Mouse (Mus musculus) midbrain, embryonic 13.5 days (tissue): Measurements from ENCODE around the gene Tex13c2. TPM values are rescaled to one million over a fixed set of nuclear protein-coding genes. Genes with fewer than 3 reads are reported as not detected.

ENCODE experiments used
- ATAC-seq: fragments of 200-750 bp; cut with Nextera tagmentation; 2 replicates; pipeline ENCODE4 v1.8.0; 2017; ENCODE audit warnings: mild to moderate bottlenecking, moderate TSS enrichment, moderate library complexity
- H3K27ac ChIP-seq: fragments of 300-500 bp; sonication (generic); 2 replicates; pipeline ENCODE4 v1.5.1; 2015; ENCODE audit warnings: inconsistent platforms, mild to moderate bottlenecking, moderate library complexity
- H3K27me3 ChIP-seq: fragments of 300-500 bp; sonication (generic); 2 replicates; pipeline ENCODE4 v1.6.1; 2015; ENCODE audit warnings: mild to moderate bottlenecking, inconsistent platforms
- H3K36me3 ChIP-seq: fragments of 300-500 bp; sonication (generic); 2 replicates; pipeline ENCODE4 v1.6.1; 2015; ENCODE audit warnings: mild to moderate bottlenecking, inconsistent platforms
- H3K4me1 ChIP-seq: fragments of 300-500 bp; sonication (generic); replicated peaks from 2 replicates; pipeline ENCODE4 v1.6.1; 2015; ENCODE audit warnings: inconsistent platforms
- H3K4me2 ChIP-seq: fragments of 300-500 bp; sonication (generic); replicated peaks from 2 replicates; pipeline ENCODE4 v1.6.1; 2015; ENCODE audit warnings: moderate library complexity, mild to moderate bottlenecking, inconsistent platforms
- H3K4me3 ChIP-seq: fragments of 300-500 bp; sonication (generic); replicated peaks from 2 replicates; pipeline ENCODE4 v1.5.1; 2015; ENCODE audit warnings: mild to moderate bottlenecking, inconsistent platforms
- H3K9ac ChIP-seq: fragments of 300-500 bp; sonication (generic); replicated peaks from 2 replicates; pipeline ENCODE4 v1.6.1; 2015; ENCODE audit warnings: mild to moderate bottlenecking, inconsistent platforms
- H3K9me3 ChIP-seq: fragments of 300-500 bp; sonication (generic); 2 replicates; pipeline ENCODE4 v1.6.1; 2016; ENCODE audit warnings: mild to moderate bottlenecking, inconsistent platforms
- WGBS: fragments of 180-500 bp; shearing (Covaris S2); methylation state at CpG from one replicate; pipeline ENCODE4 v1.1.7; 2015; 5-methylcytosine and 5-hydroxymethylcytosine counted together
- polyA plus RNA-seq: library from polyadenylated mRNA; unstranded; fragments of >200 nt; fragmentation: Nextera tagmentation; extraction: Ambion mirVana; gene quantifications from 2 replicates; pipeline ENCODE4 v1.2.1, GENCODE M21; 2015

Gene Tex13c2
- not detected in 2 replicates for polyA plus RNA-seq

DNA sequence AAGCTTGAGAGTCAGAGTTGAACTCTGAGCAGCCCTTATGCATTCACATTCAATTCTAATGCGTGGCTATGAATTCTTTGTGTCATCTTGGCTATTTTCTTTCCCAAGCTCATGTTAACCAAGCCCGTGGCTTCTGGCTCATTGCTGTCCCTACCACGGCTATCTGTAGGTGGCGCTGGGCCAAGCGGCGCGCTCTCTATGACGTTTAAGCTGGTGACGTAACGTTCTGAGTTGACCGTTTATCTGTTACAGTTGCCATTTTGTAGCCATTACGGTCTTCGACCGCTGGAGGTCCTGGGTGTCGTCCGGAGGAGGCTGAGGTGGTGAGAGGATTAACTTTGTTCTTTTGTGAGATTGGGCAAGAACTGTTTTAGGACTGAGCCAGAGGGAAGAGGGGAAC lies at the start of gene Tex13c2:
Tex13c2 (plus strand) TSS at position 246 of the 400 bp plus-strand sequence.
- no peak within 1 kb of the TSS for H3K27ac ChIP-seq

DNA sequence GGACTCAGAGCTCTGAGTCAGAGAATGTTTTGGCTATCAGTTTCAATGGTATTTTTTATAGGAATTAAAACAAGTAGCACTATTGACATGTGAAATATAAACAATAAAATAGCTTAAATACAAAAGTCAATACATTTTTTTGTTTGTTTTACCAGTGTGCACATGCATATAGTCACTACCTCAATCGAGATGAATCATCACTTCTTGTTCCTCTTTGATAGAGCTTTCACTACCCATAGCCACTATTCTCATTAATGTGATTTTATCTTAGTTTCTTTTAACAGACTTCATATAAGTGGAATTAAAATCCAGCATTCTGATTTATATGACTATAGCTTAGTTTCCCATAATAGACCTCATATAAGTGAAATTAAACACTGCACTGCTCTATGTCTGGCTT lies 39.2 kb upstream of the Tex13c2 start:
- Histone ChIP-seq H3K27ac (no peak overlapping the region), H3K9me3 (no peaks in the 10 kb centered on the region), H3K4me3 (no peak overlapping the region), H3K27me3 (no peaks in the 10 kb centered on the region), H3K4me1 (no peaks in the 10 kb centered on the region), H3K4me2 (no peak overlapping the region), H3K9ac (no peak overlapping the region), H3K36me3 (no peaks in the 10 kb centered on the region)
- ATAC-seq: no peak
- WGBS: 94% methylated on average over 1 of the region's 1 CpGs

More for the DNA sequence above, at the start of gene Tex13c2:
- H3K27me3 ChIP-seq: no peaks in the 10 kb centered on the region
- ATAC-seq: no peak
- no peak within 1 kb of the TSS for H3K4me3 ChIP-seq
- no peak within 1 kb of the TSS for H3K4me2 ChIP-seq
- H3K9me3 ChIP-seq: peaks cover 2% of the 10 kb centered on the region; the same call in 1 of the 2 replicates
- no peaks in the 10 kb centered on the region for H3K4me1 ChIP-seq
- H3K9ac ChIP-seq: no peak within 1 kb of the TSS
- 87% methylated on average over 16 of the region's 16 CpGs for WGBS
- no peaks in the 10 kb centered on the region for H3K36me3 ChIP-seq

DNA sequence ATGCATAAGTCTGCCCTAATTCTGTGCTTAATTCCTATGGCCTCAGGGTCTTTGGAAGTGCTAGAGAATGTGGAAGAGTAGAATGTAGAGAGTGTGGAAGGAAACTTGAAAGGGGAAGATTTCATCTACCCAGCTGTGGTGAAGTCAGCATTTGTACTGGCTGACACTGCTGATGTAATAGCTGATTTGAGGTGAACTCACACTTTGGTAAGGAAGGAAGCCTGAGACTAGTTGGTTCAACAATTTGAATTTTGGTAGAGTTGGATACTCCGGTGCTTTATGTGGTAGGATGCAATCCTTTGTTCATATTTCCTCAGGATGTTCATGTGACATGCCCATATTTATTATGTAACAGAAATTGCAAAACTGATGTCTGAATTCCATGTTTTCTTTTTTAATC lies 36.5 kb upstream of the Tex13c2 start:
- no peaks in the 10 kb centered on the region for H3K4me1 ChIP-seq
- H3K27me3 ChIP-seq: no peaks in the 10 kb centered on the region
- no peak for ATAC-seq
- H3K36me3 ChIP-seq: no peaks in the 10 kb centered on the region
- no peaks in the 10 kb centered on the region for H3K9me3 ChIP-seq
- H3K27ac ChIP-seq: no peak overlapping the region
- H3K4me3 ChIP-seq: no peak overlapping the region
- no peak overlapping the region for H3K9ac ChIP-seq
- H3K4me2 ChIP-seq: no peak overlapping the region
- 96% methylated on average over 1 of the region's 1 CpGs for WGBS

DNA sequence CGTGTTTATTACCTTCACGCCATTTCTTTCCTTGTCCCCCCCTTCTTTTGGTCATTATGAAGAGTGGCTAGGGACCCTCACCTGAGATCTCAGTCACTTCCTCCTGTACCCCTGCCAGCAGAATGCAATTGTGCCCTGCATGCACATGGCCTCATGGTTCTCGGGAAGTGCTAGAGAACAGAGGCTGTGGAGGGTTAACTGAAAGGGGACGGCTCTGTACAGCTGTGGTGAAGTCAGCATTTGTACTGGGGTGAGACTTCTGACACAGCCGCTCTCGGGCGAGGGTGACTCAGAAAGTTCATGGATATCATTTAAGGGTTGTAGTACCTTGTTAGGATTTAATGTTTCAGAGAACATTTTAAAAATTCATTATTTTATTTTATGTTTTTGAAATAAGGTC lies 35.0 kb upstream of the Tex13c2 start:
- H3K4me3 ChIP-seq: no peak overlapping the region
- H3K27me3 ChIP-seq: no peaks in the 10 kb centered on the region
- no peak for ATAC-seq
- no peaks in the 10 kb centered on the region for H3K36me3 ChIP-seq
- H3K4me1 ChIP-seq: no peaks in the 10 kb centered on the region
- no peaks in the 10 kb centered on the region for H3K9me3 ChIP-seq
- 78% methylated on average over 7 of the region's 7 CpGs for WGBS
- H3K4me2 ChIP-seq: no peak overlapping the region
- no peak overlapping the region for H3K9ac ChIP-seq
- no peak overlapping the region for H3K27ac ChIP-seq

- no peaks in the 10 kb centered on the region for H3K27me3 ChIP-seq
- H3K4me2 ChIP-seq: no peak overlapping the region
- WGBS: 96% methylated on average over 8 of the region's 8 CpGs
- H3K27ac ChIP-seq: no peak overlapping the region
- no peak overlapping the region for H3K4me3 ChIP-seq
- H3K9me3 ChIP-seq: peaks cover 2% of the 10 kb centered on the region; the same call in 1 of the 2 replicates
- H3K4me1 ChIP-seq: no peaks in the 10 kb centered on the region
- no peak overlapping the region for H3K9ac ChIP-seq
- ATAC-seq: no peak
- no peaks in the 10 kb centered on the region for H3K36me3 ChIP-seq
These were observed 845 bp downstream of the Tex13c2 start for GRCm38 (mm10) chrX:42490336-42490735.

- Histone ChIP-seq H3K9me3 (no peaks in the 10 kb centered on the region), H3K4me1 (no peaks in the 10 kb centered on the region), H3K4me2 (no peak overlapping the region), H3K27me3 (no peaks in the 10 kb centered on the region), H3K9ac (no peak overlapping the region), H3K36me3 (no peaks in the 10 kb centered on the region), H3K4me3 (no peak overlapping the region), H3K27ac (no peak overlapping the region)
- ATAC-seq: no peak
These were observed 11.0 kb downstream of the Tex13c2 start for GRCm38 (mm10) chrX:42500538-42500937.

GRCm38 (mm10) chrX:42502291-42503043 lies 13.0 kb downstream of the Tex13c2 start, which contains the start of gene Sh2d1a:
Gene Sh2d1a, plus strand, starts transcription at chrX:42502453.
- Histone ChIP-seq H3K27ac (no peak within 1 kb of the TSS), H3K4me2 (no peak within 1 kb of the TSS), H3K36me3 (no peaks in the 10 kb centered on the region), H3K9ac (no peak within 1 kb of the TSS), H3K4me1 (no peaks in the 10 kb centered on the region), H3K9me3 (no peaks in the 10 kb centered on the region), H3K4me3 (no peak within 1 kb of the TSS), H3K27me3 (no peaks in the 10 kb centered on the region)
- WGBS: 75% methylated on average over 13 of the region's 13 CpGs
- no peak for ATAC-seq

- Histone ChIP-seq H3K4me1 (no peaks in the 10 kb centered on the region), H3K9ac (no peak overlapping the region), H3K9me3 (no peaks in the 10 kb centered on the region), H3K4me2 (no peak overlapping the region), H3K27me3 (no peaks in the 10 kb centered on the region), H3K27ac (no peak overlapping the region), H3K36me3 (no peaks in the 10 kb centered on the region), H3K4me3 (no peak overlapping the region)
- 81% methylated on average over 2 of the region's 2 CpGs for WGBS
- no peak for ATAC-seq
These were observed 21.6 kb downstream of the Tex13c2 start for GRCm38 (mm10) chrX:42511105-42511504.

DNA sequence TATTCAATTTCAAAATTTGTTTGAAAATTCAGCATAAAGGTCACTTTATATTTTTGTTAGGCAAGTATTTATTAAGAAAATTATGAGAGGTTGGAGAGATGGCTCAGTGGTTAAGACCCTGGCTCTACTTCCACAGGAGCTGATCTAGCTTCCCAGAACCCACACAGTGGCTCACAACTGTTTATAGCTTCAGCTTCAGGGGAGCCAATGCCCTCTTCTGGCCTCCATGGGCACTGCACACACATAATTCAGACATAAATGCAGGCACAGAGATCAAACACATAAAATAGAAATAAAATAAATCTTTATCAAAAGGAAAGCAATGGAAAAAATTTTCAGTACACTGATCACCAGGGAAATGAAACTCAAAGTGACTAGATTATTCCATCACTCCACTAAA lies 23.1 kb downstream of the Tex13c2 start:
- H3K9ac ChIP-seq: no peak overlapping the region
- H3K27ac ChIP-seq: no peak overlapping the region
- no peak overlapping the region for H3K4me2 ChIP-seq
- H3K27me3 ChIP-seq: no peaks in the 10 kb centered on the region
- no peak overlapping the region for H3K4me3 ChIP-seq
- H3K4me1 ChIP-seq: no peaks in the 10 kb centered on the region
- no peaks in the 10 kb centered on the region for H3K9me3 ChIP-seq
- no peak for ATAC-seq
- H3K36me3 ChIP-seq: no peaks in the 10 kb centered on the region

GRCm38 (mm10) chrX:42522868-42523267 lies 33.4 kb downstream of the Tex13c2 start:
- Histone ChIP-seq H3K9ac (no peak overlapping the region), H3K4me1 (no peaks in the 10 kb centered on the region), H3K27me3 (no peaks in the 10 kb centered on the region), H3K36me3 (no peaks in the 10 kb centered on the region), H3K9me3 (no peaks in the 10 kb centered on the region), H3K4me3 (no peak overlapping the region), H3K27ac (no peak overlapping the region), H3K4me2 (no peak overlapping the region)
- WGBS: 83% methylated on average over 2 of the region's 2 CpGs
- no peak for ATAC-seq

DNA sequence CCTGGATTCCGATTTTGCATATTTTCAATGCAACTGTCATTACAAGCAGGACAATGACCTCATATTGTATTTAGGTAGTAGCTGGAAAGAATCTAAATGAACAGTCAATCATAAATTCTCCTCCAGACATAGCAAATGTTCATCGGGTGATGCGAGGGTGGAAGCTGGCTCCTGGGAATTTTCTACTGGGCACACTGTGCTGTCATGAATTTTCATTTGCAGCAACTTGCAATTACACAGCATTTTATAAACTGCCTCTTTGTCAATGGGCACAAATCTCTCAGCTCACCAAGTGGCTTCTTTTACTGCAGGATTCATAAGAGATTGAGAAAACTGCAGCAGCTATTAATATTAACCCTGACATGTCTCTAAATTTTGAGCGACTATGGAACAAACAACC lies 41.2 kb downstream of the Tex13c2 start:
- Histone ChIP-seq H3K27me3 (no peaks in the 10 kb centered on the region), H3K4me1 (no peaks in the 10 kb centered on the region), H3K4me3 (no peak overlapping the region), H3K4me2 (no peak overlapping the region), H3K9me3 (no peaks in the 10 kb centered on the region), H3K27ac (no peak overlapping the region), H3K9ac (no peak overlapping the region), H3K36me3 (no peaks in the 10 kb centered on the region)
- ATAC-seq: no peak; the same call in 1 of the 2 replicates
- WGBS: 62% methylated on average over 4 of the region's 4 CpGs

DNA sequence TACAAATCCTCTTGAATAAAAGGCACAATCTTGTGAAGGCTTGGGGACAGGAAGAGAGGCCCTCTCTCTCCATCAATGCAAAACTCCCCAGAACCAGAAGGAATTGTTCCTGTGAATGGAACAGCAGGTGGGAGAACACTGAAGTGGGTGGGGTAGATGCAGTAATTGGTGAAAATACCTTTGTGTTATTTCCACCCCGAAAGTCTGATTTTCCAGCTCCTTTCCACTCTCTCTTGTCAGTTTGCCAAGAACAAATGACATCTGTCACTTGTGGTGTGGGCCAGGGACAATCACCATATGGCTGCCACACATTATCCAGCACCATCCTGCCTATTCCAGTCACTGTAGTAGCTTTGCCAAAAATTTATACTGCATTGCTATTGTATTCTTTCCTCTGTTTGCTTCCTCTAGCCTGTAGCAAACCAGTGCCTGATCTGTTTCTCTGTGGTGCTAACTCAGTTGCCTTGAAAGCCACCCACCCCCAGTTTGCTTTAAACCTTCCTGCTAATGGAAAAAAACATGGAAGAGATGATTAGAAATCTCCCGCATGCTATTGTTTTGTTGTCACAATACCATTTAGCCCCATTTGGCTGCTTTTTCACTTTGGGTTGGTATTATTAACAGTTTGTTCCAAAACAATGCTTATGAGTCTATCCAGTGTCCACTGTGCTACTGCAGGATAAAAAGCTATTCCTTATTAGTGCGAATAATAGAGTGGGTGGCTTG lies 50.7 kb downstream of the Tex13c2 start:
- peak; percentile 76 for ATAC-seq
- Histone ChIP-seq H3K9ac (no peak overlapping the region), H3K27me3 (no peaks in the 10 kb centered on the region), H3K9me3 (no peaks in the 10 kb centered on the region), H3K4me2 (no peak overlapping the region), H3K27ac (no peak overlapping the region; the same call in 1 of the 2 replicates), H3K4me1 (0 out of 2 replicates have a peak, but pooled peaks cover 2% of the 10 kb centered on the region), H3K36me3 (no peaks in the 10 kb centered on the region), H3K4me3 (no peak overlapping the region)
- 21% methylated on average over 3 of the region's 3 CpGs for WGBS
